Mouse (Mus musculus) liver, postnatal 0 days (tissue): ENCODE data around the gene Fosl2.
A peak's percentile ranks its signal among the peaks of the same experiment; 100 is the strongest.

Experiments used
- CTCF ChIP-seq: sonication (generic); IDR thresholded peaks from 2 replicates; pipeline ENCODE4 v1.5.1; 2016; ENCODE audit warnings: antibody characterized with exemption, low read depth
- EP300 ChIP-seq: IDR thresholded peaks from 2 replicates; pipeline ENCODE4 v1.6.1; 2016; ENCODE audit warnings: antibody characterized with exemption, low read depth, mild to moderate bottlenecking

GRCm38 (mm10) chr5:32133549-32134004 is 2.0 kb upstream of the Fosl2 start:
- TF ChIP-seq CTCF = no peak
- TF ChIP-seq EP300 = peak; percentile 37; the same call in 1 of the 2 replicates
